Mouse (Mus musculus) right cerebral cortex, adult 2 months (tissue): ENCODE data around the gene Ank3.

ENCODE experiments used
- DNase-seq, 2 experiments: peaks; one replicate each; pipeline ENCODE4 v3.0.0; 2021 to 2022; ENCODE audit warnings: low spot score in 2 of 2

Gene Ank3

DNA sequence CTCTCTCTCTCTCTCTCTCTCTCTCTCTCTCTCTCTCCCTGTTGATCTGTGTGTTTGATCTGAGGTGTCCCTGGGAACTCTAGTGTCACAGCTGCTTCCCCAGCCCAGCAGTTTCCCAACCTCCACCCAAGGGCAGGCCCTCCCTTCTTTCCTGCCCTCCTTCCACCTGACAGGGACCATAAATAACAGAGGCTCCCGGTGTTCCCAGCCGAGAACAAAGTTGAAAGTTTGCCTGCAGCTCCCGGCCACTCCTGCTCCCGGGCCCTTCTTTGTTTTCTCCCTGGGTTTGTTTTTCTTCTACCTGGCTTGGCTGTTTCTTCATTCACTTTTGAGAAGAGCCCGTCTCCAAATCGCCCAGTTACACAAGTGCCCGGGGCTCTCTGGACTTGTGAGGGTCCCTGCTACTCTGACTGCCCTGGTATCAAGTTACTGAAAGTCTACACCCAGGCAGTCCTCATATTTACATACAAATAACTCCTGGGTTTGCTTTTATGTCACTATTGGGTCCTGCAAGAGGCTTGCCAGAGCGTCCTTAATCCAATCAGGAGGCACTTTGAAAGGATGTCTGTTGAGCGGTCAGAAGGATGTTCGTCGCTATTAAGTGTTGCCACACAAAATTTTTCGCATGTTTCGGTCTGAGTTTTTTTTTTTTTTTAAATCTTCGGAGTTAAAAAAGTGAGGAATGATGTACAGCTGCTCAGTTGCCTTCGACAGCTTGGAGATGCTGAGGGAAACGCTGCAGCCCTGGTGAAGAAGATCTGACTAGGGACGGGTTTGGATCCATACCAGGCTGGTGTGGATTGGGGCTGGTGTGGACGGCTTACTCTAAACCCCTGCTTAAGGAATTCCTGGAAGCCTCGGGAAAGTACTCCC lies 526.9 kb downstream of the Ank3 start:
- DNase-seq, result no peak

DNA sequence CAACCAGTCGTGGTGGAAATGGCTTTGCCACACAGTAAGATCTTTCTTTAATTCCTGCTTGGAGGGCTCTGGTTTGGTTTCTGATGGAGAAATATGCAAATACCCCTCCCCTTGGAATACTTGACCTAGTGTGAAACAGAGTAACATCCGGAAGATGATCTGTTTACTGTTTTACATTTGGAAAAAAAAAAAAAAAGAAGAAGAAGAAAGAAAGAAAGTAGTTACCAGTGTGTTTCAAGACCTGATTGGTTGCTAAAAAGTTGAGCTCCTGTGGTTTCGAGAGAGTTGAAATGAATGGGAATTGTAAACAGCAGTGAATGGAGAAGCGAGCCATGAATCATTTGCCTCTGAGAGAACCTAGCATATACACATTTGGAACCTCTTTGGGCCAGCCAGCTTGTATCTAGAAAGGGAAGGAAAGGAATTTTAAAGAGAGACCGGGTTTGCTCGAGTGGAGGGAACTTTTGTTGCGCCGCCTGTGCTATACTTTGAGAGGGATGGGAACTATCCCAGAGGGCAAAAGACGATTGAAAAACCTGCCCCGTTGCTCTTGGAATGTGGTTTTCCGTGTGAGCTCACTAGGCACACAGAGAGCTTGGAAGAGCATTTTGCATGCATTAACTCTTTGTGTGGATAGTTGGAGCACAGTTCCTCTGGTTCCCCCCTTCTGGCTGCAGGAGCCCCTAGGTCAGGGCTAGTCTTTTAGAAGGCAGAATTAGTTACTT lies 527.7 kb downstream of the Ank3 start:
- DNase-seq, result no peak

DNA sequence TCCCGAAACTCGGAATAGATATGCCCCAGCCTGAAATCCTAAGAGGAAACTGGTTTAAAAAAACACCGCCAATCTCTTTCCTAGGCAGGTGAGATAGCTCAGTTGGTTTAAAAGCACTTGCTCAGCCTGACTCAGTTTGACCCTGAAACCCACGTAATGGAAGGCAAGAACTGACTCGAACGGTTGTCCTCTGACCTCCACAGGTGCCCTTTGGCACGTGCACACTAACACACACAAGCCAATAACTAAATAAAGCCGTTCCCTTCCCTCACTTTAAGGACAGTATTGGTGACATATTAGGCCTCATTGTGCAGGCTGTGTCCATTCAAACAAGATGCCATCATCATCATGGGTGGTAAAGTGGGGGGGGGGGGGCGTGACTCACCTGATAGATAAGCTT lies 528.4 kb downstream of the Ank3 start:
- DNase-seq, result no peak

DNA sequence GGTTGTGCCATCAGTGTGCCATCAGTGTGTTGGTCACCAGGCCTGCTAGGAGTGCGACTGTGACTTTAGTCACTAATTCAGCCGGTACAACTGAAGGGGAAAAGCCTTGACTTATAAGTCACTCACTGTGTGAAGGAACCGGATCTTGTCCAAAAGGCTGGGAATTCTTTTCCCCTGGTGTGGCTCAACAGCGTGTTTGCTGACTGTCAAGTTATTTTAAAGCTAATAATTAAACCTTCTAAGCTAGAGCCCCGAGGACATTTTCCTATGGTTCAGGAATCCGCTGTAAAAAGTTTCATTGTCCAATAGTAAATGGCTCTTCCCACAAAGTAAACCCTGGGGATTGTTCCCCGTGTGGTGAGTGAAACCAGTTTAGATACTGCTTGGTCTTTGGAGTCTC lies 529.8 kb downstream of the Ank3 start:
- no peak for DNase-seq

DNA sequence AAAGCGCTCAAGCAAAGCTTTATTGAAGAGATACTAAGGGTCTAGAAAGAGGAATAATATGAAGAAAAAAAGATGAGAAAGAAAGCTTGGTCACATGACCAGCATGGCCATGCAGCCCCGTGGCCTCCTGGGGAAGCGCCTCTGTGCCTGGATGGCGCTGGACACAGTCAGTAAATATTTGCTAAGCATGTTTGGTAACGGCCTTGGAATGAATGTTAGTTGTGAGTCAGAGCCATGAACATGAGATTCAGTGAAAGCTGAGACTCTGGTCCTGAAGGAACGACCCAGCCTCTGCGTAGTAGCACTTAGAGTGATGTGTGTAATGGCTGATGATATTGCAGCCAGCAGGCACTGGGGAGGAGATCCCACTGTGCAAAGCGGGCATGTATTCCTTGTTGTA lies 531.9 kb downstream of the Ank3 start:
- no peak for DNase-seq

DNA sequence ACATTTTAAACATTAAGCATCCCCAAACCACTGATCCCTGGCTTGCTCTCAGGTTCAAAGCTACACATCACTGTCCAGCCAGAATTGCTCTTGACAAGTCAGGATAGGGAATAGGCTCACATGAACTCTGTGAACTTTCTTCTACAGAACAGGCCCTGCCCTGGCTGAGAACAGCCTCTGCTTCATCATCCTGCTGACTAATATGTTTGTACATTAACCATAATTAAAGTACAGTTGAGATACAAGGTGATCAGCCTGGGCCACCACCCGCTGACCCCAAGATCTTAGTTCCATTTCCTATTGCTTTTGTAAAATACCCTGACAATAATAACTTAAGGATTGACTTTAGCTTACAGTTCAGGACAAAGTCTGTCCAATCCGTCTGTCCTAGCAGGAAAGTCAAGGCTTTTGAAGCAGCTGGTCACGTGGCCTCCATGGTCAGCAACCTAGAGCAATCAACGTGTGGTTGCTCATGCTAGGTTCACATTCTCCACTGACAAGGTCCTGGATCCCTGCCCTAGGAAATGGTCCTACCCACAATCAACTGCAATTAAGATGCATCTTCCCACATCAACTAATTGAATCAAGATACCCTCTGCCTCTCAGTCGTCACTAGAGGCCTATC lies 538.0 kb downstream of the Ank3 start:
- no peak for DNase-seq

DNA sequence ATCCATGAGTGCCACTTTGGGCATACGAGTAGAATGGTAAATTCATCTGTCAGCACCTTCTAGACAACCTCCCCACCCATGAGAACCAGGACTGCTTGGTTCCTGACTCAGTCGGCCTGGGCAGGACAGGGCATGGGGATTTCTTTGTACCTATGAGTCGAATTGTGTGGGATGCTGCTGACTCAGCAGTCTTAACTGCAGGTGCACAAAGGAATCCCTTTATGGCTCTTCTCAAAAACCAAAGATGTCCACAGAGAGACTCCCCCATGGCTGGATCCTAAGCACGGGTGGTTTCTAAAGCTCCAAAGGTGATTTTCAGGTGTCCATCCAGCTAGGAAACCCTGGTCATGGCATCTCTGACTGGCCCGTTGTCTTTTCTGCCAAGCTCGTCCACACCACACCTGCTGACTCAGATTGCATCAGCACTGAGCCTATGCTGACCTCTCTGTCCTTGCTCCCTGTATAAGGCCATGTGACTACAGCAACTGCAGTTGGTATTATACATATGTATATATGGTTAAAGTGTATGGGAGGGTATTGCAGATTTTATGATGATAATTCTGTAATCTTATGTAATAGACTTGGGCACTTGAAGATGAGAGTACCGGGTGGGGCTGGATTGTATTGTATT lies 538.8 kb downstream of the Ank3 start:
- DNase-seq, result no peak

DNA sequence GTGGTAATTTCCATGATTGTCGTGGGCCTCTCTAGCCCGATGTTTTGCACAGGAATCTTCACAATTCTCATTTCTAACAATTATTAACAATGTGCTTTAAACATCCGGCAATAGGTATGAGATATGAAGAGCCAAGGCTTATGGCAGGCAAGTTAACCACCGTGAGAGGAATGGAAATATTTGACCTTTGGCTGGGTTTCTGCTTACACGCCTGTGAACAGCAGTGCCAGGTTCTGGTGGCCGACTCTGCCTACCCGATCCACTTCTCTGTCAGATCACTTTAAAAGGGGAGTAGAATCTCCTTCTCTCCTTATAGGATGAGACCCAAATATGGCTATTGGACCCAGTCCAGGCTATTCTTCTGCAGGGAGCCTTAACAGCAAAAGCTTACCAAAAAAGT lies 540.6 kb downstream of the Ank3 start:
- DNase-seq, result no peak

DNA sequence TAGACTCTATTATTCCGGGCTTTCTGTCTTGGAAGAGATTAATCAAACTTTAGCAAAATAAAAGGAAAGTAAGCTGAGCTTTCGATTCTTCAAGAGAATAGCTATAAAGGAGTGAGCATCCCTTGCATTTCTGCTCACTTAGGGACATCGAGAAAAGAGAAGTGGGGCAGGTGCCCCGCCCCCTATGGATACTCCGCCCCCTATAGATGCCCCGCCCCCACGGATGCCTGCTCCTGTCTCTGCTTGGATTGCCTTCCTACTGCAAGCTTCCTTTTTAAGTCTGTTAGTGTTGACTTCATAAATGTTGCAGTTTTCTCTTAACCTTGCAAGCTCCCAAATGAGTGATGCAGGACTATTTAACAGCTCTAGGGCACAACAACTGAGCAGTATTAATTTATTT lies 541.4 kb downstream of the Ank3 start:
- DNase-seq, result no peak

DNA sequence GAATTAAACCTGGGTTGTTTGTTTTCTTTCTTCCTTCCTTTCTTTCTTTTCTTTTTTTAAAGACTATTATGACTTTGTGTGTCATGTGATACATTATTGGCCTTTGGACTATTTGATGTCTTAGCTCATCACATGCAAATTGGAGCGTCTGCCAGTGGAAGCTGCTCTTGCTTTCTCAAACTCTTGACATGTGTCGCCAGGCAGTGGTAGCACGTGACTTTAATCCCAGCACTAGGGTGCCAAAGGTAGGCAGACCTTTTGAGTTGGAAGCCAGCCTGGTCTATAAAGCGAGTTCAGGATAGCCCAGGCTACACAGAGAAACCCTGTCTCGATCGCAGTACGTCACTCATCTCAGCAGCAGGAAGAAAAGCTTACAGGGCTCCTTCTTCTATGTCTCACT lies 542.4 kb downstream of the Ank3 start:
- DNase-seq, result no peak

DNA sequence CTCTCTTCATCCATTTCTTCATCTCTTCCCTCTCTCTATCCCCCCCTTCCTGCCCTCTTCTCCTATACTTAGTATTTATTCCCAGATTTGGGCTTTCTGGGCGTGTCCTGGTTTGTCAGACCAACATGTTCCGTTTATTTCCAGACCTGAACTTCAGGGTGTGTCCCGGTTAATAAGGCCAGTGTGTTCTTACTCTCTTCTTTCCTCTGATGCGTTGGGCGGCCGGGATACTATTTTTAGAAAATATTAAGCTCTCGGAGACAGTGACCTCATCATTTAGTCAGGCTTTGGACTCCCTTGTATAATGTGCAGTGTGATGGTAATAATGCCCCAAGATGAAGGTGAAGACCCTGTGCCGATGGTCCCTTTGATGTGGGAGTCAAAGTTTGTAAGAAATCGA lies 546.3 kb downstream of the Ank3 start:
- no peak for DNase-seq

DNA sequence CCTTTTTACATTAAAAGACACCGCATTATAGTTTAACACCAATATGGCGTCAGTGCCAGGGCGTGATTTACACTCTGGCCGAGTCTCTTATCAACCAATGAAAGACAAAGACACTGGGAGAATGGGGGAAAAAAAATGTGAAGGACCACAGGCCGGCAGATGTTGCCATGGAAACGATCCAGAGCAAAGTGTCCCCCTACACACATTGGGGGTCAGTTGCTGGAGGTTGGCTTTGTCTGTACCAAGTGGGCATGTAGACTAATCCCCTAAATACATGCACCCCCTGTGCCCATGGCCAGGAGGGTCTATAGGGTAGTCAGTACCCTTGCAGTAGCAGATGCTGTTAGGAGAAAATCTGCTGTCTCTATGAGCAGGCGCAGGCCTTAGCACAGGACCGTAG lies 547.3 kb downstream of the Ank3 start:
- DNase-seq, result no peak

DNA sequence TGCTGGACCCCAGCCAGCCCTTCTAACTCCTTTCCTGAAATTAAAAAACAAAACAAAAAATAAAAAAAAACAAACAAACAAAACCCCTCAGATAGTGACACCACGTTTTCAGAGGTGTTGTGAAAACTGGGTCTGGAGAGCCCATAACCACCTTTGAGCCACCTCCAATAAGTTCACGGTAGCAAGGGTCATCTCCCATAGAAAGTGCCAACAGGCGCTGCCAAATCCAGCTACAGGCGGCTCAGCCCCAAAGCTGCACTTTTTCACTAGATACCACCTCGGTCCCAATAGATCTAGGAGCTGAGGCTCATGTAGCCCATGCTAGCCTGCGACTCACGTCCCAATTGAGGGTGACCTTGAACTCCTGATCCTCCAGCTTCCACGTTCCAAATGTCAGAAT lies 547.7 kb downstream of the Ank3 start:
- DNase-seq, result no peak

DNA sequence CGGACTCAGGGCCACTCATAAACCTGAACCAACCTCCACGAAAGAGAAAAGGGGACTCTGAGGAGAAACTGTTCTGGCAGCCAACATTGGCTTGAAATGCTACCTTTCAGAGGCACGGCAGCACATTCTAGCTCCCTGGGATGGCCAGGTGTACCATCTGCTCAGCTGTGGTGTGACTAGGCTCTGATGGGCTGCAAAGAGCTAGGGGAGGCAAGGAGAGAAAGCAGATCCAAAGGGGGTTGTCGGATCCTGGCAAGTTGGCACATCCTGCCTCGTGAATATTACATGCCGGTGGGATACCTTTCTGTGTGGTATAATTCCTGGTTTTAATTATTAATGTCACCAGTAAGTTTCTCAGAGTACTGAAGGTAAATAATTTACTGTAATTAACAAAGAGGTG lies 548.5 kb downstream of the Ank3 start:
- DNase-seq, result no peak

DNA sequence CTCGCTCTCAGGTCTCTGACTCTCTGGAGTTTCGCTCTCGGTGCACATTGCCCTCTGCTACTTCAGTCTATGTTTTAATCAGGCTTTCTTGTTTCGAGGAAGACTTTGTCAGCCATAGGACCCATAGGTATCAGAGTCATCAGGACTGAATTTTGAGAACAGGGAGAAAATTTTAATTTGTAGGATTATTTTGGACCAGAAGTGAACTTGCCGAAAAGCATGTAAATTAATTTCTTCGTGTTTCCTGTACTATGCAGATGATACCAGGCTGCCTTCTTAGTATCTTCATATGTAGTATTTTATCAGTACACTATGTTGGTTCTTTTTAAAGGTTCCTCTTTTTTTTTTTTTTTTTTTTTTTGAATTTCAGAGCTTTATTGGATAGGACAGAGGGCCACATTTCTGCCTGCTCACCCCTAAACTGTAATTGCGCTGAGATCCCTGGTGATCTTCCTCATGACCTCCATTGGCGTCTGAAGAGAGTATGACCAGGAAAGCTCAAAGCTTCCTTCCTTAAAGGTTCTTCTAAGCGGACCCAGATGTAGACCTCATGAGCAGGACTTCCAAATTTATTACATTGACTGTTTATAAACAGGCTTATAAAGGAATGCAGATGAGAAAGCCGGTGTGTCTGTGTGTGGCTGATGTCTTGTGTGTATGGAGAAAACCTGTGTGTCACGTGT lies 551.8 kb downstream of the Ank3 start:
- no peak for DNase-seq

DNA sequence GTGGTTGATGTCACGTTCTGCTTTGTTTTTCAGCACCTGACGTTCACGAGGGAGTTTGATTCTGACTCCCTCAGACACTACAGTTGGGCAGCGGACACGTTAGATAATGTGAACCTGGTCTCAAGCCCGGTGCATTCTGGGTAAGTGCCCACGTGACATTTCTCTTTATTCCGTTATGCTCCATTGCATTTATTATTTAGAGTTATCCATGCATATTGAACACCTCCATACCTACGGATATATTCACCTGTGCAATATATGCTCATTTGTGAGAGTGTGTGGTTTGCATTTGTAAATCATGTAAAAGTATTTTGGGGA lies 552.3 kb downstream of the Ank3 start:
- DNase-seq, result no peak

DNA sequence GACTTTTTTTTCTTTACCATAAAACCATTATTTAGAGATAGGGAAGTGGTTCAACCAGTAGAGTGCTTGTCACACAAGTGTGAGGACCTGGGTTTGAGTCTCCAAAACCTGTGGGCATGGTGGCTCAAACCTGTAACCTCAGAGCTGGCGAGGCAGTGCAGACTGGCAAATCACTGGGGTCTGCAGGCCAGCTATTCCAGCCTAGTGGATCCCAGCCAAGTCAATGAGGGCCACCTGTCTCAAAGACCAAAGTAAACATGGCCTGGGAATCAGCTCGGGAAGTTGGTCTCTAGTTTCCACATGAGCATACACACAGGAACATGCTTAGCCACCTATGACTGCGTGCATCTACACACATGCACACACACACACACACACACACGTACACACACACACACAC lies 552.9 kb downstream of the Ank3 start:
- no peak for DNase-seq

DNA sequence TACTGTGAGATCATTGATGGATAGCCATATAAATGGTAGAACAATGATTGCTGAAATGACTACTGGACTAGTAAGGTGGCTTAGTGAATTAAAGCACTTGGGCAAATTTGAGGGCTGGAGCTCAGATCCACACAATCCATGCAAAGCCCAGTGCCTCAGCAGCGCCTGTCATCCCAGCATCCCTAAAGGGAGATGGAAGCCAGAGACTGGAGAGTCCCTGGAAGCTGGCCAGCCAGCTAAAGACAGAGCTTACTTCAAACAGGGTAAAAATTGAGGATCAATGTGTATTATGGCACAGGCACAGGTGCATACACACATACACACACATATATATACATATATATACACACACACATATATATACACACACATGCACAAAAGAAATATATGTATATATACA lies 553.7 kb downstream of the Ank3 start:
- no peak for DNase-seq

DNA sequence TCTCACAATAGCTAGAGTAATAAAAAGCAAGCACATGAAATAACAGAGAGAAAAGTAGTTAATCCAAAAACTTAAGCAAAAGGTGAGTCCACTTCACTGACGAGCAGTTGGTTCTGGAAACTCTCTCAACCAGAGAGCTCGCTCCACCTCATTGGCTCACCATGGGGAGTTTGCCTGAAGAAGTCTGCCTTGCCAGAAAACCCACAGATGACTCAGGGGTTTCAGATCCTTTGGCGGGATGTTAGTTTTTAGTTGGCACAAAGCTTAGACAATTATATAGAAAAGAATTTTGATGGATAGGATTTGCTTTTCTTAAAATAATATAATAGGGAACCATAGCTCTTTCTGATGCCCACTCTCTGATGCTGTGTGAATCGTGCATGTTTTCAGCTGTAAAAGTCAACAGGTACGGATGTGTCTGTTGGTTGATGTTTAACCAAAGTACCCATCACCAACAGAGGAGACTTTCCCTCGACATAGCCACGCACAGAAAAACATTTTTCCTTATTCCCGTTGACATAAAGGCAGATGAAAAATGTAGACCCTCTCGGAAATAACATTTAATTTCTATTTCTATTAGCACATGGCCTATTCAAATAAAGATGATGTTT lies 556.2 kb downstream of the Ank3 start:
- DNase-seq, result no peak

DNA sequence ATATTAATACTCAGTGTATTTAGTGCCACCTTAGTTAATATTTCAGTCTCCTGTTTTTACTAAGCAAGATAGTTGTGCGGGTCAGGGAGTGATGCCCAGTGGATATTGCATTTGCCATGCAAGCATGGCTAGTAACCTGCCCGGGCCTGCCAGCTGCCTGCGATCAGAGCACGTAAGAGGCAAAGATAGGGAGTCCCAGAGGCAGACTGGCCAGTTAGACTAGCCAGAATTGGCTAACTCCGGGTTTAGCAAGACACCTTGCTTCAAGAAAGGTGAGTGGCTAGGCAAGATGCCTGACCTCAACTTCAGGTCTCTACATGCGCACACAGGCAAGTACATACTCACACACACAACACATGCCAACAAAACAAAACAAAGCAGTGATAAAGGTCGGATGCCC lies 563.7 kb downstream of the Ank3 start:
- DNase-seq, result no peak

DNA sequence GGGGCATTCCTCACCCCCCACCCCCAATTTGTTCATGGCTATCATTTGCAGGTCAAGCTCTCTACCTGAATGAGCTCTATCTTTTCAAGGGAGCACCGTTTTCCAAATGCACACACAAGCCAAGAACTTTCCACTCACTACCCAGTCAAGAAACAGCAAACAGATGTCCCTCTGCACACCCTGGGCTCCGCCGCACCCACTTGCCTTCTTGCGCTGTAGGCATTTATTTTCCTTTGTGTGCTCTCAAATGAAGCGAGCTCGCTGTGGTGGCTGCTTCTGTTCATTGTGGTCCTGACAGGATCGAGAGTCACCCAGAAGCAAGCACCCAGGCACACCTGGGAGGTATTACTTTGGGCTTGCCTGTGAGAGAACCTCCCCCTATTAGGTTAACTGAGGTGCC lies 564.4 kb downstream of the Ank3 start:
- DNase-seq, result peak in 1 of 2 experiments; percentile 51

DNA sequence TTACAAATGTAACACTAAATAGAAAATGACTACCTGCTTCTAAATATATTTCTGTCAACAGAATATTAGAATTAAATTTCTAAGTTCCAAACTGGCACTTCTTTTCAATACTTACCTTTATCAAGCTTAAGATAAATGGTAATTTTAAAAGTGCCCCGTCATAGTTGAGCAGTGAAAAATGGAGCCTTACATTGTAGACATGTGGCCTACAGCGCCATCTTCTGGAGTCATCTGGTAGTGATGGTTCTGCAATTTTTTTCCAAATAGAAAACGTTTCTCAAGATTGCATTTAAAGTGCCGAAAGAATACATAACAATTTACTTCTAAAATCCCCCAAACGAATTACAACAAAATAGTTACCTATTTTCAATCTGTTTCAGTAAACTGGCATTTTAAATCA lies 566.0 kb downstream of the Ank3 start:
- DNase-seq, result peak in 1 of 2 experiments; percentile 73
